Mouse (Mus musculus) naive thymus-derived CD4-positive, alpha-beta T cell, adult 5 months (primary cell): ENCODE data around the gene Acad12. TPM values are rescaled to one million over a fixed set of nuclear protein-coding genes. Genes with fewer than 3 reads are reported as not detected.

ENCODE experiments used
- polyA plus RNA-seq: library from polyadenylated mRNA; unstranded; fragments of 100-300 nt; shearing (Covaris generic); gene quantifications from one replicate; pipeline ENCODE4 v1.2.1, GENCODE M21; 2017

Gene Acad12
- polyA plus RNA-seq, result 1.5 TPM

GRCm38 (mm10) chr5:121618592-121619513, at the start of gene Acad12:
Gene Acad12 (minus strand): TSS chr5:121618938.

GRCm38 (mm10) chr5:121660059-121660896, 41.5 kb upstream of the Acad12 start, which contains the start of the genes Acad10 and Brap:
Gene Acad10 (minus strand): TSS chr5:121660514.
Gene Brap (plus strand): TSS chr5:121660563.

GRCm38 (mm10) chr5:121593451-121594401, 25.0 kb downstream of the Acad12 start, which contains the start of gene Aldh2:
Gene Aldh2 (minus strand): TSS chr5:121593824.

Other genes starting within 250 kb of the Acad12 start
- gene Trafd1, start 233.3 kb downstream of the Acad12 start, polyA plus RNA-seq, result 68.0 TPM
- 46.3 TPM for gene Naa25, start 221.0 kb downstream of the Acad12 start, polyA plus RNA-seq
- 2.4 TPM for gene Tmem116, start 167.0 kb downstream of the Acad12 start, polyA plus RNA-seq
- gene Erp29, start 166.4 kb downstream of the Acad12 start, polyA plus RNA-seq, result 46.2 TPM
- not detected for gene Adam1b, start 115.5 kb downstream of the Acad12 start, polyA plus RNA-seq
- 0.90 TPM for gene Adam1a, start 73.5 kb downstream of the Acad12 start, polyA plus RNA-seq
- not detected for gene Gm42878, start 73.5 kb downstream of the Acad12 start, polyA plus RNA-seq
- gene Mapkapk5, start 73.0 kb downstream of the Acad12 start, polyA plus RNA-seq, result 73.2 TPM
- 43.9 TPM for gene Aldh2, start 25.1 kb downstream of the Acad12 start, polyA plus RNA-seq
- 9.9 TPM for gene Acad10, start 41.6 kb upstream of the Acad12 start, polyA plus RNA-seq
- gene Brap, start 41.6 kb upstream of the Acad12 start, polyA plus RNA-seq, result 113 TPM
- gene Atxn2, start 92.4 kb upstream of the Acad12 start, polyA plus RNA-seq, result 70.4 TPM
- 35.0 TPM for gene Sh2b3, start 218.7 kb upstream of the Acad12 start, polyA plus RNA-seq
- 6.8 TPM for gene Pheta1, start 230.0 kb upstream of the Acad12 start, polyA plus RNA-seq